ENCODE assay signal across 9 mouse cellular contexts in the genomic region with DNA sequence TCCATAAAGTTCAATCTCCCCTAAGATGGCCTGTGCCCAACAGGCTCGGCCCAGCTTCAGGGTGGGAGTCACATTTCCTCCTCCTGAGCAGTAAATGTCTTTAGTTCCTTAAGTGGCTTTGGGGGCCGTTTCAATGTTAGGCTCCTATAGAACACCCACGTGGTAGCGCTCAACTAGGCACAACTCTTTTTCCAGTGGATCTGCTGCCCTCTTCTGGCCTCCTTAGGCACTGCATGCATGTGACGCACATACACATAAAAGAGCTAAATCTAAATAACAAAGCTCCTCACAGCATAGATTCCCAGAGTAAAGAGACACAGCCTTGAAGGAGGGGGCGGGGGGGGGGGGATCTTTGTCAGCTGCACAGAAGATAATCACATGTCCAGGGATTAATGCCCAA.
DNase-seq lines count a peak whose midpoint lies in the region; ATAC-seq and TF ChIP-seq lines count a peak whose summit lies in the region.
"Had no signal": no experiment of that assay in that cellular context is flagged by ENCODE, and none has a peak within 500 bp of the region (broad histone marks: within the 10 kb centered on the region; RNA-seq: fewer than 3 reads in every experiment).

No protein-coding gene starts in this region.

- ATAC-seq in midbrain, embryonic 14.5 days (ENCODE audit: low FRiP score, low TSS enrichment) = no peak
- no peak for ATAC-seq in midbrain, embryonic 16.5 days
- no peak for ATAC-seq in embryonic facial prominence, embryonic 13.5 days (ENCODE audit: insufficient number of reproducible peaks, insufficient read depth, low FRiP score, low TSS enrichment, low read depth)

- TF ChIP-seq EP300 in heart, adult 2 months (IDR thresholded peaks at IDR 0.05; ENCODE audit: insufficient read depth, low read depth, low read length) = no peak

- TF ChIP-seq POLR2A in heart, adult 2 months (IDR thresholded peaks at IDR 0.05; ENCODE audit: insufficient read depth, low read depth, low read length) = no peak
- no peak for TF ChIP-seq POLR2A in small intestine, adult 2 months (IDR thresholded peaks at IDR 0.05; ENCODE audit: low read depth, low read length)

- H3K27me3 ChIP-seq in heart, adult 2 months (ENCODE audit: control insufficient read depth, insufficient read depth, low read length) = no peaks in the 10 kb centered on the region
- H3K27me3 ChIP-seq in midbrain, embryonic 14.5 days (ENCODE audit: control insufficient read depth, insufficient read depth, low read length) = no peaks in the 10 kb centered on the region
- no peaks in the 10 kb centered on the region for H3K27me3 ChIP-seq in midbrain, embryonic 16.5 days (ENCODE audit: control insufficient read depth, insufficient read depth, low read depth, low read length)
- H3K27me3 ChIP-seq in embryonic facial prominence, embryonic 13.5 days = no peaks in the 10 kb centered on the region
- no peaks in the 10 kb centered on the region for H3K27me3 ChIP-seq in small intestine, adult 2 months (ENCODE audit: control insufficient read depth, insufficient read depth, low read length)

- TF ChIP-seq CTCF in heart, adult 2 months (IDR thresholded peaks at IDR 0.05) = peak; percentile 17; the same call in 1 of the 2 replicates
- peak; percentile 28; the same call in 1 of the 2 replicates for TF ChIP-seq CTCF in small intestine, adult 2 months (IDR thresholded peaks at IDR 0.05; ENCODE audit: extremely low read depth, insufficient read length, insufficient replicate concordance, low read depth, low read length)

- no peaks in the 10 kb centered on the region for H3K36me3 ChIP-seq in heart, adult 2 months (ENCODE audit: control insufficient read depth, insufficient read depth, low read length)
- no peaks in the 10 kb centered on the region for H3K36me3 ChIP-seq in midbrain, embryonic 14.5 days (ENCODE audit: control insufficient read depth, insufficient read depth, low read length)
- H3K36me3 ChIP-seq in midbrain, embryonic 16.5 days (ENCODE audit: control insufficient read depth, insufficient read depth, low read length) = no peaks in the 10 kb centered on the region
- H3K36me3 ChIP-seq in embryonic facial prominence, embryonic 13.5 days = no peaks in the 10 kb centered on the region
- no peaks in the 10 kb centered on the region for H3K36me3 ChIP-seq in small intestine, adult 2 months (ENCODE audit: control insufficient read depth, insufficient read depth, low read length)

- intact Hi-C loops in heart, adult 2 months (cut with DNase I) = no loop called here
- intact Hi-C loops in heart, postnatal 10 days (cut with DNase I) = no loop called here

- H3K9me3 ChIP-seq in midbrain, embryonic 14.5 days (ENCODE audit: control insufficient read depth, low read length) = no peaks in the 10 kb centered on the region
- H3K9me3 ChIP-seq in midbrain, embryonic 16.5 days (replicated peaks; ENCODE audit: control insufficient read depth, low read length, poor library complexity, severe bottlenecking) = no peaks in the 10 kb centered on the region
- no peaks in the 10 kb centered on the region for H3K9me3 ChIP-seq in embryonic facial prominence, embryonic 13.5 days

- no peak overlapping the region for H3K4me2 ChIP-seq in midbrain, embryonic 14.5 days (ENCODE audit: low read length)
- no peak overlapping the region for H3K4me2 ChIP-seq in midbrain, embryonic 16.5 days (ENCODE audit: low read length)
- H3K4me2 ChIP-seq in embryonic facial prominence, embryonic 13.5 days = no peak overlapping the region

- no peaks in the 10 kb centered on the region for H3K79me2 ChIP-seq in heart, adult 2 months (replicated peaks; ENCODE audit: control insufficient read depth, insufficient read depth, low read length)

- H3K4me3 ChIP-seq in heart, adult 2 months = no peak overlapping the region
- no peak overlapping the region for H3K4me3 ChIP-seq in midbrain, embryonic 14.5 days (replicated peaks; ENCODE audit: low read depth, low read length)
- no peak overlapping the region for H3K4me3 ChIP-seq in midbrain, embryonic 16.5 days (ENCODE audit: low read depth, low read length)
- H3K4me3 ChIP-seq in embryonic facial prominence, embryonic 13.5 days = no peak overlapping the region
- H3K4me3 ChIP-seq in small intestine, adult 2 months (ENCODE audit: low read depth, low read length) = no peak overlapping the region

- no peaks in the 10 kb centered on the region for H3K4me1 ChIP-seq in heart, adult 2 months (ENCODE audit: control insufficient read depth, insufficient read depth, low read length)
- H3K4me1 ChIP-seq in midbrain, embryonic 14.5 days (ENCODE audit: control insufficient read depth, insufficient read depth, low read length) = no peaks in the 10 kb centered on the region
- no peaks in the 10 kb centered on the region for H3K4me1 ChIP-seq in midbrain, embryonic 16.5 days (ENCODE audit: control insufficient read depth, insufficient read depth, low read length)
- no peaks in the 10 kb centered on the region for H3K4me1 ChIP-seq in embryonic facial prominence, embryonic 13.5 days
- H3K4me1 ChIP-seq in small intestine, adult 2 months (ENCODE audit: control insufficient read depth, insufficient read depth, insufficient read length, low read length) = no peaks in the 10 kb centered on the region

- no peak for DNase-seq in heart, adult 2 months
- no peak for DNase-seq in heart, adult 8-10 months (ENCODE audit: low spot score)
- DNase-seq in midbrain, embryonic 14.5 days = peak; percentile 27
- DNase-seq in heart, postnatal 10 days = no peak
- no peak for DNase-seq in cerebellum, adult 11 months
- DNase-seq: heart, adult 11 months had no signal

- 61% methylated on average over 6 of the region's 6 CpGs for WGBS in heart, adult 2 months
- 60% methylated on average over 6 of the region's 6 CpGs for WGBS in midbrain, embryonic 14.5 days
- 58% methylated on average over 6 of the region's 6 CpGs for WGBS in midbrain, embryonic 16.5 days
- 60% methylated on average over 6 of the region's 6 CpGs for WGBS in embryonic facial prominence, embryonic 13.5 days
- WGBS in small intestine, adult 2 months = 72% methylated on average over 6 of the region's 6 CpGs

- H3K9ac ChIP-seq in heart, adult 2 months (ENCODE audit: low read depth, low read length) = no peak overlapping the region
- H3K9ac ChIP-seq in midbrain, embryonic 14.5 days (replicated peaks; ENCODE audit: low read length) = no peak overlapping the region
- H3K9ac ChIP-seq in midbrain, embryonic 16.5 days (ENCODE audit: low read depth, low read length) = no peak overlapping the region
- no peak overlapping the region for H3K9ac ChIP-seq in embryonic facial prominence, embryonic 13.5 days

- no peak overlapping the region for H3K27ac ChIP-seq in heart, adult 2 months
- no peak overlapping the region for H3K27ac ChIP-seq in midbrain, embryonic 14.5 days (replicated peaks; ENCODE audit: low read depth, low read length)
- H3K27ac ChIP-seq in midbrain, embryonic 16.5 days (ENCODE audit: low read length) = no peak overlapping the region
- peak overlapping the region; percentile 62 for H3K27ac ChIP-seq in embryonic facial prominence, embryonic 13.5 days
- H3K27ac ChIP-seq in small intestine, adult 2 months (ENCODE audit: insufficient read depth, low read depth, low read length) = no peak overlapping the region
